Mouse (Mus musculus) ovary, postnatal 10 days (tissue): ENCODE results near the gene Gemin5.
"Not testable (repeated sequence)": the region's sequence is repeated elsewhere in the genome, so short reads cannot be mapped to it uniquely, and the experiment has no call there.

Experiments used
- DNase-seq: peaks from one replicate; pipeline ENCODE4 v3.0.0; 2022; ENCODE audit warnings: low spot score

The Gemin5 gene

DNA sequence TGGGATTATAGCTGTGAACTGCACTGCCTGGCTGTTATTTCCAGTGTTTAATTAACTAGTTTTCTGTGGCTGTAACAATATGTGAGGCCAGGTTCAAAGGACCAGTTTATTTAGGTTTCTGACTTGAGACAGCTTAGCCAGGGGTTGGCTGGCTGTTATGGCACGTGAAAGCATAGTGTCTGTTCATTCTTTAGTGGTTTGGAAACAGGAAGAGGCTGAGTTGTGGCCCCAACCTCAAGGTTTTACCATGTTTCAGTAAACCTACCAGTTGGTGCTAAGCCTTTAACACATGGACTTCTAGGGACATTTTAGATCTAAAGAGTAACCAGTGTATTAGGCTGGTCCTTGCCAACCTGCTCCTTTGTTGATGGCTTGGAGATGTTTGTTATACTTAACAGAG, 51.8 kb downstream of the Gemin5 start:
- no peak for DNase-seq

DNA sequence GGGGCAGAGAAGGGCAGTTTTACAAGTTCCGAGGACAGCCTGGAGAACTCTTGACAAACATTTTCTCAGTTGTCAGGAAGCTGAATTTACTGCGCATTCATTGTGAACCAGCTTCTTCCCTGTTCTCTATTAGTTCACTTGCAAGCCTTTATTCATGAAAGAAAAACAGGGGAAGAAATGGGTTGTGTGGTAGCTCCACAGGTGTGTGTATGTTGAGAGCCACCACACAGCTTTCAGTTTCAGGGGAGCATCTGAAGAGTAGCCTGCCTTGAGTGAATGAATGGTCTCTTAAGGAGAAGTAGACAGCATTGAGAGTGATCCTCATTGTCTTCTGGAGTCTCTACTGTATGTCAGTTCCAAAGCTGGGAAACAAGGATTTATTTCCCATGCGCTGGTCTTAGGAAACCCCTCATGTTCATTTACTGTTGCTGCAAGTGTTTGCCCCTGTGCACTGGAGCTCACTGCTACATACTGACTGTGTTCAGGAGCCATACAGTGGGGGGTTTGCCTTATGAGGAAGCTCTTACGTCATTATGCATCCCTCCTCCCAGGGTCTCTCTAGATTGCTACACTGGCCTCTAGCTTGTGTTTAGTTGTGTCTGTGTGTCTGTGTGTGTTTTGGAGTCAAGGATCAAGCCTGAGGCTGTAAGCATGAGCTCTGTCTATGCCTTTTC, 60.5 kb downstream of the Gemin5 start:
- no peak for DNase-seq

DNA sequence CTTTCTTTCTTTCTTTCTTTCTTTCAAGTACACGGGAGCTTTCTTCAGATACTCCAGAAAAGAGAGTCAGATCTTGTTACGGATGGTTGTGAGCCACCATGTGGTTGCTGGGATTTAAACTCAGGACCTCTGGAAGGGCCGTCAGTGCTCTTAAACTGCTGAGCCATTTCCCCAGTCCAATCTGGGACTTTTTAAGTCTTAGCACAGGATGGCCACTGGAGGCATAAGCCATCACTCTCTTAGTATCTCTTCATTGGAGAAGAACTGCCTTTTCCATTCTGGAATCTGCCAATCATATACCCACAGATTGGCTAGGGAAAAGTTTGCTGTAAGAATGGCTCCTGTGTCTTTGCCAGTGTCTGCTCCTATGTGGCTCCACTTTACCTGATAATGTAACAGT, 61.3 kb downstream of the Gemin5 start:
- no peak for DNase-seq

DNA sequence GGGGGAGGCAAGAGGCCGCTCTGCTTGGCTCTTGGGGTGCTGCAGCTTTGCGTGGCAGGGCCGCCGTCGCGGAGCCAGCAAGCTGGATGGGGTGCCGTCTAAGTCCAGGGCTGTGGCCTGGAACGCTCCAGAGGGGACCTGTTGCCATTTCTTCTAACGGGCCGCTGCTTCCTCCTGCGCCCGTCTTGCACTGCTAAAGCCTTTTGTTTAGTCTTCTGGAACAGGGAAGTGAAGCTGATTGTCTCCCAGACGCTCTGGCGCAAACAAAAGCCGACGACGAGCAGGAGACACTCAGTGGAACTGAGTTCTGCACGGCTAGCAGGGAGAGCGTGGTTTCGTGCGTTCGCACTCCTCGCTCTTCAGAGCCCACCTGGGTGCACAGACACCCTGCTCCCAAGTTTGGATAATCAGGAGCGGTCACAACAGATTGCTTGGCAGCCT, 64.0 kb downstream of the Gemin5 start:
- no peak for DNase-seq

DNA sequence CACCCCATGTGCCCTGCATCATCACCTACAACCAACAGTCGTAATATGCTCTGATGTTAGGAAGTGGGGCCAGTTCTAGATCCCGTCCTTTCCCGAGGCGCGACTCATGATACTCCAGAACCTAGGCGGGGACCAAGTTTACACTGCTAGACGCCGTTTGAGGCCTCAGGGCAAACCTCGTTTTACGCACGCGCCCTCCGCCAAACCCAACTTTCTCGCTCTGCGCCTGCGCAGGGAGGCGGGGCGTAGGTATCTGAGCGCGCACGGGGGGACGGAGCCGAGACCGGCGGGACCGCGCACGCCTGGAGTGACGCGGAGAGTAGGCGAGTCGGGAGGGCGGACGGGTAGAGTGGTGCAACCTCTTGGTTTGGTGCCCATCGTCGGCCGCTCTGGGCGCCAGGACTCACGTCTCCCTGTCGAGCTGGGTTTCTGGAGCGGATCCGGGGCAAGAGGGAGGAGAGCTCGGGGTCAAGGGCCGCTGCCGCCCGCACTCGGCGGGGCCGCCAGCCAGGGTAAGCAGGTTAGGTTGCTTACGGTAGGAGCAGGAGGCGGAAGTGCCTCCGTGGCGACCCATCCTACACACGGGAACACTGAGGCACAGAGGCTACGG, 64.5 kb downstream of the Gemin5 start, which contains the start of gene Cnot8:
Gene Cnot8 (plus strand): TSS at position 457 of the 610 bp plus-strand sequence.
- DNase-seq, result peak; percentile 99

DNA sequence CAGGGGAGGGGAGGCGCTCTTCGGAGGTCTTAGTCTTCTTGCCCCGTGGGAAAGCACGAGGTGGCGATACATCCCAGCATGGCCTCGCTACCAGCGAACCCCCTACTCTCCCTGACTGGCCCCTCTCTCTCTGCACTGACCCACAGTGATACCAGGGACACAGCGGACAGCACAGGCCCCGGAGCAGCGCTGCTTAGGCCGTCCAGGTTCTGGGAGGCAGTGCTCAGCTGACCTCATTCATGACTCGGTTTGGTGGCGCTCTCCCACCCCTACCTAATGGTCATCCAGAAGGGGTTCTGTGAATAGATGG, 65.0 kb downstream of the Gemin5 start:
- DNase-seq, result no peak

DNA sequence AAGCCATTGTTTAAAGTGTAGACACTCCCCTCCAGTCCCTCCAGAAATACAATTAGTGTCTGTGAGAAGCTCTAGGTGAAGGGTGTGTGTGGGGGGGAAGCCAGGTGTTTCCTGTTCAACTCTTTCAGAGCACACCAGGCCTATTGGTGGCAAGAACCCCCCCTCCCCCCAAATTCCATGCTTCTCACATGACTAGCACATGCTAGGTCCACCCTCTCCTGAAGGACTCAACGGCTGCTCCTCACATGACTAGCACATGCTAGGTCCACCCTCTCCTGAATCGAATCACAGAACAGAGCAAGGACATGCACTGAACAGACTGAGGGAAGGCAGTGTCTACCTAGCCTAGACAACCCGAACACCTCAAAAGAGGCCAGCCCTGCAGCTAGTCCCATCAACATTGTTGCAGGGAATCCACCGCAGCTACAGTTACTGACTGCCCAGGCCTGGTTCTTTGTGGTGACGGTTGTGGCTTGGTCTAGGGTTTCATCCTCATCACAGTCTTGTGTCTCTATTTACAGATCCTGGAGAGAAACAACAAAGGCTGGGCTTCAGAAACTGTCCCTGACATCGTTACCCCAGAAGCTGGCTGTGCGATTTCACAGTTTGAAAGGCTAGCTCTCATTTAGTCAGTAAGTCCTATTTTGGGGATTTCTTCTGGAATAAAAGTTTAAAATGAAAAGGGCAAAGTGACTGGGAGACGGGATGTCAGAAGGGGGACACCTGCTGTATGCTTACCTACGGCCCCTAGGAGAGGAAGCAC, 65.6 kb downstream of the Gemin5 start:
- DNase-seq, result no peak

DNA sequence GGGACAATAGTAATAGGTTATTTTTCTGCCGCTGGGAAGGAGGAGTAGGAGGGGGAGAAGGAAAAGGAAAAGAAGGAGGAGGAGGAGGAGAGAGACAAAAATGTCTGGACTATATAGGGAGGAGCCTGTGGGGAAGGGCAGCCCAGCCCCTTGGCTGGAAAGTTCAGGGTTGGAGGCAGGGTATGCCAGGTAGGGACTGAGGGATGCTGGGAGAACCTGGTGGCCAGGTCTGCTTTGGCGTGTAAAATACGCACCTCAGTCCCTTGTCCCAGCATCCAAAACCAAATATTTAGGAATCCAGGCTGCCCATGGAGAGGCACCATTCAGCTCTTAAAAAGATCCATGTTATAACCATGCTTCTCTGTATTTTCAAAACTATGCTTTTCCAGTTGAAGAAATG, 66.2 kb downstream of the Gemin5 start:
- DNase-seq, result no peak

DNA sequence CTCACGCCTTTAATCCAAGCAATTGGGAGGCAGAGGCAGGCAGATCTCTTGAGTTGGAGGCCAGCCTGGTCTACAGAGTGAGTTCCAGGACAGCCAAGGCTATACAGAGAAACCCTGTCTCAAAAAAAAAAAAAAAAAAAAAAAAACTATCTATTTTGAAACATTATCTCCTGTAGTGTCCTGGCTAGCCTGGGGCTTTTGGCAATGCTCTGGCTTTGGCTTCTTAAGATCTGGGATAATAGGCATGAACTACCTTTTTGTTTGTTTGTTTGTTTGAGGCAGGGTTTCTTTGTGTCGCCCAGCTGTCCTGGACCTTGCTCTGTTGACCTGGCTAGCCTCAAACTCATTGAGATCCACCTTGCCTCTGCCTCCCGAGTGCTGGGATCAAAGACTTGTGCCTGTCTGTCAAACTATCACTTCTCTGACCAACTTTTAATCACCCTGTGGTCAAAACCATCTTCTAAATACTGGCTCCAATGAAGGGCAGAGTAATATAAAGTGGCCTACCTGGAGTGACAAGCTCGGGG, 67.1 kb downstream of the Gemin5 start:
- DNase-seq, result no peak

DNA sequence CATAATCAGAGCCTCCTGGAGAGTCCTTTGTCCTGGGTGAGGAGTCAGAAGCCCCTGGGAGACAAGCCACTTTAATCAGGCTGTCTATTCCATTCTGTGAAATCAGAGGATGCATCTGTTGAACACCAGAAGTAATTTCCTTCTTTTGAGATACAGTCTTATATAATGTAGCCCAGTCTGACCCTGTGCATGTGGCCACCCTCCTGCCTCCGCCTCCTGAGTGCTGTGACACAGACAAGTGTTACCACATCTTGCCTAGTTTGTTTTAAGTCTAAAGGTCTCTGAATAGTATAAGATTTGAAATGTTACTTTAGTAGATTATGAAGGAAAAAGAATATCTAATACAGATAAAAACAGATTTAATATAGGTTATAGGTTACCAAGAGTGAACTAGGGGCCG, 68.3 kb downstream of the Gemin5 start:
- no peak for DNase-seq

DNA sequence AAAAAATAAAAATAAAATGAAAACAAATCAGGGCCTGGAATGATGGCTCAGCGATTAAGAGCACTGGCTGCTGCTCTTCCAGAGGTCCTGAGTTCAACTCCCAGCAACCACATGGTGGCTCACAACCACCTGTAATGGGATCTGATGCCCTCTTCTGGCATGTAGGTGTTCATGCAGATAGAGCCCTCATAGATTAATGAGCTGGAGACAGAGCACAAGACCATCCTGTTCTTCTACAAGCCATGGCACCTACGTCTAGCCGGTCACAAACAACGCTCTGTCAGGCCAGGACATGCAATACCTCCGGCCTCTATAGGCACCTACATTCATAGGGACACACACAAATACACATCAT, 70.0 kb downstream of the Gemin5 start:
- not testable (repeated sequence) for DNase-seq

DNA sequence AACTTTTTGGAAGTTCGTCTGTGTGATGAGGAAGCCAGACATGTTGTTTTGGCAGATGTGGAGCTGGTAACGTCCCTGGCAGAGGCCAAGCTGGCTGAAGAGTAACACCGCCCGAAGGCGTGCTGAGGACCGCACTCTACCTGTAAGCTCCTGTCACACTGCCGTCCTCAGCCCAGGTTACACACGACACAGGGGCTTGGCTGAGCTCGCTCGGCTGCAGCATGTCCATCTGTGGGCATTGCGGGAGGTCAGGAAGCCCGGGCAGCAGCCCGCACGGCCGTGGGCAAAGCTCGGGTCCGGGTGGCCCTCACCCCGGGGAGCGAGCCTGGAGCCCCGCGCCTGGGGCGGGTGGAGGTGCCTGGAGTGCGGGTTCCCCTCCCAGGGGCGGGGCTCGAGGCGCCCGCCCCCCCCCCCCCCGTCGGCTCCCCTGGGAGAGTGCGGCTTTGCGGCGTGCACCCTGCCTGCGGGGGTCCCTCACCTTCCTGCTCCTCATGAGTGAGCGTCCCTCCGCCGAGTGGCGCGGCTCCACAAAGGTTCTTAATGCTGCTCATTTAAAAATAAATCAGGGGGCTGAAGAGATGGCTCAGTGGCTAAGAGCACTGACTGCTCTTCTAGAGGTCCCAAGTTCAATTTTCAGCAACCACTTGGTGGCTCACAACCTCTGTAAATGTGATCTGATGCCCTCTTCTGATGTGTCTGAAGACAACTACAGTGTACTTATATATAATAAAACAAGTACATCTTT, 70.5 kb downstream of the Gemin5 start:
- no peak for DNase-seq

DNA sequence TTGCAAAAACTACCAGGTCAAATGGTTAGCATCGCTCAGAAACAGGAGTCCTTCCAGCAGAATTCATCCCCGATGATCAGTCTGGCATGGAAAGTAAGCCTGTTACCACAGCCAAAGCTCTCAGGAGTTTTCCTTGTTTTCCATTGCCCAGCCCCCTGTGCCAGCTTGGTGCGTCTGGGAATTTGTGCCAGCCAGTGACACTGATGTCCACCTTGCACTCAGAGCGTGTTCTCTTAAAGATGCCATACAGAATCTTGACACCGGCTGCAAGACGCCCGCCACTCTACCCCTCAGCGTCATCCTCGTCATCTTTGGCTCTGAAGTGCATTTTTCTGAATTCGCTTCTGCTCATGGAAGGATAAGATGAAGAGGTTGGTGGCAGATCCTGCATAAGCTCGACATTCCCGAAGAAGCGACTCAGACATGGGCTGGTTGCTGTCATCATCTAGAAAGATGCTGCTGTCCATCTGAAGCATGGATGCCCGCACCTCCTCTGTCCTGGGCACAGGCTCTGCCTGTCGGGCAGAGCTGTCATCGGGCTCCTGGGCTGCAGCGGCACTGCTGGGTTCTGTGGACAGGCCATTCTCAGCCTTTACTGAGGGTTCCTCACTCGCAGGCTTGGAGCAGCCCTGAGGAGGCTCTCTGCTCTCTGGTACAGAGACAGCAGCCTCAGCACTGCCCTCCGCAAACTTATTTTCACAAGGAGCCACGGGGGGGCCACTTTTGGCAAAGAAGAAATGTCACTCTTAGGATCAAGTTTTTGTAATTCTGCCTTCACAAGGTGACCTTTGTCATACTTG, 71.3 kb downstream of the Gemin5 start:
- DNase-seq, result no peak

DNA sequence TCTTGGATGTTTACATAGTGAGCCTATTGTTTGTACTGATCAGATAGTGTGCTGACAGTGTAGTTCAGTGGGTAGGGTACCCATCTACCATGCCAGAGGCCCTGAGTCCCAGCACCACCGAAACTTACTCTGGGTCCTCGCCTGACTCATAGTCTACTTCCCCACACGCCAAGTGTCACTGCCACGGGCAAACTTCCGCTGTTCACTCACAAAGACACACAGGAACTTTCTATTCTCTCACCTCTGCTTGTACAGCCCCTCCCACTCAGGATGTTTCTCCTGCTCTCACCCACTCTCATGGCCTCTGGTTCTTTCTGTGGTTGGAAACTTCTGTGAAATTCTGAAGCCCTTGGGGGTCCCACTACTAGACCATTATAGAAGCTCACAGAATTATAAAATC, 72.2 kb downstream of the Gemin5 start:
- no peak for DNase-seq

DNA sequence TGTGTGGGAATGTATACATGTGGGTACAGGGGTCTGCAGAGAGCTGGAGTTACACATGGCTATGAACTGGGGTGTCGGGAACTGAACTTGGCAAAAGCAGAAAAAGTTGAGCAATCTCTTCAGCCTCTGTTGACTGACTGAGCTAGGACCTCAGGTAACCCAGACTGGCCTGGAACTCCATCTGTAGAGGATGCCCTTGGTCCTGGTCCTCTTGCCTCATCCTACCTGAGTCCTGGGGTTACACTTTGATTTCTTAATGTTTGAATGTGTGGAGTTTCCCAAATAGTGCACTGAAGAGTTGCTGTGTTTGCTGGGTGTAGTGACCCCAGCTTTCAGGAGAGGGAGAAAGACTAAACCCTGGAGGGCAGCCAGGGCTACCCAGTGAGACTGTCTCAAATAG, 72.8 kb downstream of the Gemin5 start:
- DNase-seq, result no peak

DNA sequence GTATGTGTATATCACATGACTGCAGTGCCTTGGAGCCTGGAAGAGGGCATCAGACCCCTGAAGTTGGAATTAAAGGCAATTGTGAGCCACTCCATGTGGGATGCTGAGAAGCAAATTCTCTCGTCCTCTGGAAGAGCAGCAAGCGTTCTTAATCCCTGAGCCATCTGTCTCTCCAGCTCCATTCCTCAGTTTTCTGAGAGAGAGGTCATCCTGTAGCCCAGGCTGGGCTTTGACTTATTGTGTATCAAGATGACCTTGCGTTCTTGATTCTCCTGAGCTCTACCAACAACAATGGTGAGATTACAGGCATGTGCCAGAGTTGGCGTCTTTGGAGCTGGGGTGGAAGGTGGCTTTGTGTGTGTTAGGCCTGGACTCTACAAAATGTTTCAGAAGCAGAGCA, 73.6 kb downstream of the Gemin5 start:
- DNase-seq, result no peak

DNA sequence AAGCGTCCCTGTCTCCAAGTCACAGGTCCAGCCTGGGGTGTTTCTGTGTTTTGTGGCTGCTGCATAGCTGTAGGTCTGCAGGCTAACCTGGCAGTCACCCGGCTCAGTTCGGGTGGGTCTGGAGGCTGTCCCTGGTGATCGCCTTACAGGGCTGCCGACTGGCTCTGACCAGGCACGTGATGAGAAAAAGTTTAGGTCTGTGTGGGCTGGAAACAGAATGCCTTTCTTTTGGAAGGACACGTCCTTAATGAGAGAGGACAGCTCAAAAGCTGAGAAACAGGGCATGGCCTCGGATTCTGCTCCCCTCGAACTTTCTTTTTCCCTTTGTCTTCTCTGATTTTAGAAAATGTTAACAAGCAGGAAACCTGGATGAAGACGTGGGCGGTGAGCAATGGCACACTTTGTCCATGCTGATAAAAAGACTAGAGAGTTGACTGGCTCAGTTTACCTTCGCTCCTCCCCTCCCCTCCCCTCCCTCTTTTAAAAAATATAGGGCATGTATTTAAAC, 75.3 kb downstream of the Gemin5 start, which contains the start of gene Gm12248:
Gene Gm12248 (minus strand): TSS at position 114 of the 508 bp plus-strand sequence.
- DNase-seq, result no peak

DNA sequence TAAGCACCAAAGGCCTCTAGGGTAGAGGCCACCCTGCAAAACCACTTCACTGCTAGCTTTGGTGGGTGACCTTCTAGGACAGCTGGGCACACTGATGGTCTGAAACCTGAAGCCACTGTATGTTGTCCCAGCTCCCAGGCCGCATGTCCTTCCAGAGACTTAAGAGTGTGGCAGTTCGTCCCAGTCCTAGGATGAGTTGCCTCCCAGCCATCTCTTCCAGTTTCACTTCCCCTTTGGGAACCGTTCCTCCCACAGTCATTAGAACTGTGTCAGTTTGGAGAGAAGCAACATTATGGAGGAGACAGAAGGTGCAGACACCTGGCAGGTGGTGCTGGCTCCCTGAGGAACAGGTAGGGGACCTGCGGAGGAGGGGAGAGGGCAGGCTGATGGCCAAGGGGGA, 75.8 kb downstream of the Gemin5 start:
- DNase-seq, result no peak

DNA sequence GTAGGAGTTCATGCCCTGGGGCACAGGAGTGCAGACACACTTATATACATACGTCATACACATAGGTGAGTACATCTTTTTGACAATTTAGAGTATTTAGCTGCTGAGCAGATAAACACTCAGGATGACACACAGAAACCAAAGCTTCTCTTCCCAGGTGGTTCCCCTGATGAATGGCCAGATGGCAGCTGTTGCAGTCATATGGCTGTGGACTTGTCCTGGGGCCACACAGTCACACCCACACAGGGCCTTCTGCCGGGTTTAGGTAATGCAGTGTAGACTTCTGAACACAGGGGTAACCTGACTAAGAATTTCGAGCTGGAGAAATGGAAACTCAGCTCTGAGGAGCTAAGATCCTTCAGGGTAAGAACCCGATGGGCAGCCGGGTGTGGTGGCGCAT, 86.6 kb downstream of the Gemin5 start:
- DNase-seq, result no peak

DNA sequence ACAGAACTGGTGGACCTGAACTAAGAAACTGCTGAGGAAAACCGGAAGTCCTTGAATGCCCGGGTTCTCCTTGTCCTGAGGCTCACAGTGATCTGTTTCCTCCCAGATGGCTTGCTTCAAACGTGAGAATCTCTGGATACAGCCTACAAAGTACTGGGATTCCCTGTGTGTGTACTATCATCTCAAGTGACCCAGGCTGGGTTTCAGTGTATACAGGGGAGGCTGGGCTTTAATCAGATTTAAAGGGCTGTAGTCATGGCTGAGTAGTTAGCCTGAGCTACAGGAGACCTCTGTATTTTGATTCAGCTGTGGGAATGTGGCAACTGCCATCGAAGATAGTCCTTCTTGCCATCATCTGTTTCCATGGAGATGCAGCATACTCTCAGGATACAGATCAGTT, 91.1 kb downstream of the Gemin5 start:
- no peak for DNase-seq

DNA sequence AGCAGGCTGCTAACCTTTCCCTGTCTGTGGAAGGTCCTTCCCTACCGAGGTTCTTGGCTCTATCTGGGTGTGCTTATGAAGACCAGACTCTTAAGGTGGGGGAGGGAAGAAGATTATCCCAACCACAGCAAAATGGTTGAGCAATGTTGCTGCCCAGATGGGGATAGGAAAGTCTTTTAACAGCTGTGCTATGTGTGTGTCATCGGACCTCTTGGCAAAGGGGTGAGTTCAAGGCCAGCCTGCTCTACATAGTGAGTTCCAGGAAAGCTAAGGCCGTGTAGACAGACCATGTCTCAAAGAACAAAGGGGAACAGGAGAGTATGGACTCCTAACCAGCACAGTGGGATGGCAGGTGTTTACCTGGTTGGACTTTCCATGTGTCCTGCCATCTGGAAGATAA, 95.4 kb downstream of the Gemin5 start:
- no peak for DNase-seq
